Mouse (Mus musculus) CH12.LX (cell line): ENCODE measurements around the gene Cdk8. TPM values are rescaled to one million over a fixed set of nuclear protein-coding genes. Genes with fewer than 3 reads are reported as not detected.

ENCODE experiments used
- DNase-seq: peaks from one replicate; pipeline ENCODE4 v3.0.0-alpha.2; 2013; ENCODE audit errors: extremely low read depth
- H3K27ac ChIP-seq: 2 replicates; pipeline ENCODE4 v1.5.1; 2012; ENCODE audit warnings: low read depth, mild to moderate bottlenecking, control low read depth, moderate library complexity; ENCODE audit not compliant: insufficient read depth
- H3K27me3 ChIP-seq: replicated peaks from 2 replicates; pipeline ENCODE3; 2012; ENCODE audit warnings: inconsistent platforms
- H3K36me3 ChIP-seq, 2 experiments: replicated peaks in 1 of 2; 2 replicates each; pipeline versions ENCODE3 to v1.6.1; 2012; ENCODE audit warnings: inconsistent platforms in 1 of 2, low read length in 1 of 2, mild to moderate bottlenecking in 1 of 2, mixed read lengths in 1 of 2, moderate library complexity in 1 of 2; ENCODE audit not compliant: control insufficient read depth in 1 of 2, insufficient read depth in 1 of 2
- H3K4me1 ChIP-seq, 2 experiments: 2 replicates each; pipeline ENCODE4 v1.6.1; 2012; ENCODE audit warnings: inconsistent platforms in 1 of 2, moderate library complexity in 1 of 2; ENCODE audit not compliant: insufficient read depth in 2 of 2, control insufficient read depth in 1 of 2
- H3K4me2 ChIP-seq: 2 replicates; pipeline ENCODE4 v1.6.1; 2012; ENCODE audit warnings: low read depth, mild to moderate bottlenecking, control low read depth; ENCODE audit not compliant: poor library complexity, insufficient read depth, severe bottlenecking
- H3K4me3 ChIP-seq, 3 experiments: fragments of 150-350 bp in 1 of 3; sonication (generic) in 1 of 3; replicated peaks in 1 of 3; 2 replicates each; pipeline versions ENCODE3 to v1.5.1; 2011 to 2012; ENCODE audit warnings: low read depth in 2 of 3, low read length in 2 of 3, mild to moderate bottlenecking in 2 of 3, moderate library complexity in 2 of 3, control low read depth in 1 of 3, improper control_type of control experiment in 1 of 3, inconsistent platforms in 1 of 3, mixed read lengths in 1 of 3; ENCODE audit not compliant: poor library complexity in 1 of 3
- H3K79me2 ChIP-seq: replicated peaks from 2 replicates; pipeline ENCODE4 v1.6.1; 2012; ENCODE audit warnings: mild to moderate bottlenecking, moderate library complexity; ENCODE audit not compliant: control insufficient read depth, poor library complexity, insufficient read depth, severe bottlenecking; ENCODE audit errors: extremely low read depth
- H3K9ac ChIP-seq: 2 replicates; pipeline ENCODE4 v1.6.1; 2012; ENCODE audit warnings: low read depth, mild to moderate bottlenecking, control low read depth, moderate library complexity; ENCODE audit not compliant: insufficient read depth
- H3K9me3 ChIP-seq: replicated peaks from 2 replicates; pipeline ENCODE3; 2012; ENCODE audit warnings: low read length, inconsistent platforms, mixed read lengths
- CHD2 ChIP-seq: IDR thresholded peaks from 2 replicates; pipeline ENCODE4 v1.6.1; 2011; ENCODE audit warnings: low read length, improper control_type of control experiment
- CTCF ChIP-seq, 2 experiments: IDR thresholded peaks in 1 of 2; conservative IDR thresholded peaks in 1 of 2; 2 replicates each; pipeline ENCODE4 v1.5.1; 2011 to 2012; ENCODE audit warnings: low read depth in 2 of 2, low read length in 2 of 2, improper control_type of control experiment in 1 of 2, inconsistent platforms in 1 of 2, mild to moderate bottlenecking in 1 of 2, moderate library complexity in 1 of 2
- ELF1 ChIP-seq: IDR thresholded peaks from 2 replicates; pipeline ENCODE4 v1.6.1; 2014; ENCODE audit warnings: low read depth, mild to moderate bottlenecking, inconsistent platforms, low read length, improper control_type of control experiment
- EP300 ChIP-seq: IDR thresholded peaks from 2 replicates; pipeline ENCODE4 v1.6.1; 2011; ENCODE audit warnings: low read length, improper control_type of control experiment
- GABPA ChIP-seq: IDR thresholded peaks from 2 replicates; pipeline ENCODE4 v1.6.1; 2012; ENCODE audit warnings: low read depth, low read length, improper control_type of control experiment, inconsistent platforms; ENCODE audit not compliant: insufficient replicate concordance
- HCFC1 ChIP-seq: IDR thresholded peaks from 2 replicates; pipeline ENCODE4 v1.6.1; 2012; ENCODE audit warnings: low read depth, mild to moderate bottlenecking, inconsistent platforms, low read length, improper control_type of control experiment
- JUN ChIP-seq: IDR thresholded peaks from 2 replicates; pipeline ENCODE4 v1.6.1; 2011; ENCODE audit warnings: low read depth, mild to moderate bottlenecking, low read length, improper control_type of control experiment, moderate library complexity; ENCODE audit not compliant: insufficient read depth
- JUND ChIP-seq: conservative IDR thresholded peaks from 2 replicates; pipeline ENCODE4 v1.6.1; 2011; ENCODE audit warnings: low read depth, low read length, improper control_type of control experiment
- KAT2A ChIP-seq: IDR thresholded peaks from 2 replicates; pipeline ENCODE4 v1.6.1; 2012; ENCODE audit warnings: low read length, improper control_type of control experiment, inconsistent platforms; ENCODE audit not compliant: insufficient replicate concordance
- MAFK ChIP-seq: IDR thresholded peaks from 2 replicates; pipeline ENCODE4 v1.6.1; 2011; ENCODE audit warnings: low read length, improper control_type of control experiment; ENCODE audit not compliant: insufficient replicate concordance
- MAX ChIP-seq: IDR thresholded peaks from 2 replicates; pipeline ENCODE4 v1.6.1; 2011; ENCODE audit warnings: low read length, improper control_type of control experiment
- MAZ ChIP-seq: IDR thresholded peaks from 2 replicates; pipeline ENCODE4 v1.6.1; 2012; ENCODE audit warnings: low read depth, mild to moderate bottlenecking, inconsistent platforms, low read length, improper control_type of control experiment, moderate library complexity
- MXI1 ChIP-seq: IDR thresholded peaks from 2 replicates; pipeline ENCODE4 v1.6.1; 2011; ENCODE audit warnings: mild to moderate bottlenecking, low read depth, low read length, improper control_type of control experiment
- MYC ChIP-seq: IDR thresholded peaks from 2 replicates; pipeline ENCODE4 v1.6.1; 2011; ENCODE audit warnings: low read depth, mild to moderate bottlenecking, improper control_type of control experiment, low read length
- NRF1 ChIP-seq: IDR thresholded peaks from 2 replicates; pipeline ENCODE4 v1.6.1; 2014; ENCODE audit warnings: low read depth, mild to moderate bottlenecking, inconsistent platforms, low read length, improper control_type of control experiment, moderate library complexity
- PAX5 ChIP-seq: IDR thresholded peaks from 2 replicates; pipeline ENCODE4 v1.6.1; 2012; ENCODE audit warnings: low read length, inconsistent platforms, mixed read lengths
- POLR2AphosphoS2 ChIP-seq: IDR thresholded peaks from 2 replicates; pipeline ENCODE4 v1.6.1; 2011; ENCODE audit warnings: low read depth, low read length, improper control_type of control experiment
- SMC3 ChIP-seq: IDR thresholded peaks from 2 replicates; pipeline ENCODE4 v1.6.1; 2011; ENCODE audit warnings: low read depth, low read length, improper control_type of control experiment
- TBP ChIP-seq: conservative IDR thresholded peaks from 2 replicates; pipeline ENCODE4 v1.6.1; 2011; ENCODE audit warnings: low read depth, low read length, improper control_type of control experiment
- TCF12 ChIP-seq: IDR thresholded peaks from 2 replicates; pipeline ENCODE4 v1.6.1; 2014; ENCODE audit warnings: low read depth, mild to moderate bottlenecking, inconsistent platforms, low read length, improper control_type of control experiment
- USF1 ChIP-seq: IDR thresholded peaks from 2 replicates; pipeline ENCODE4 v1.6.1; 2014; ENCODE audit warnings: low read depth, mild to moderate bottlenecking, inconsistent platforms, low read length, improper control_type of control experiment
- USF2 ChIP-seq: conservative IDR thresholded peaks from 2 replicates; pipeline ENCODE4 v1.6.1; 2011; ENCODE audit warnings: low read depth, low read length, improper control_type of control experiment
- ZC3H11A ChIP-seq: IDR thresholded peaks from 2 replicates; pipeline ENCODE4 v1.6.1; 2012; ENCODE audit warnings: low read depth, mild to moderate bottlenecking, inconsistent platforms, low read length, improper control_type of control experiment
- ZKSCAN1 ChIP-seq: IDR thresholded peaks from 2 replicates; pipeline ENCODE4 v1.6.1; 2012; ENCODE audit warnings: low read depth, inconsistent platforms, low read length, improper control_type of control experiment, borderline replicate concordance
- ZMIZ1 ChIP-seq: IDR thresholded peaks from 2 replicates; pipeline ENCODE4 v1.6.1; 2012; ENCODE audit warnings: low read depth, mild to moderate bottlenecking, inconsistent platforms, low read length, improper control_type of control experiment
- dilution Hi-C: fragments of 300-500 bp; cut with MboI; formaldehyde crosslinking; loops from 2 replicates; pipeline ENCODE4 v1.14.3; 2020; ENCODE audit warnings: low sequenced_read_pairs; ENCODE audit not compliant: extremely low pct_unique_long_range_greater_than_20kb, extremely low pct_ligation_motif_present
- in situ Hi-C: fragments of 300-500 bp; cut with MboI; formaldehyde crosslinking; loops from 3 replicates; pipeline ENCODE4 v1.14.3; 2019; ENCODE audit warnings: low sequenced_read_pairs, low pct_ligation_motif_present, low pct_unique_long_range_greater_than_20kb, mixed read lengths
- polyA plus RNA-seq: library from polyadenylated mRNA; unstranded; fragments of >175 nt; gene quantifications from 2 replicates; pipeline ENCODE4 v1.2.1, GENCODE M21; 2012; ENCODE audit warnings: low read depth; ENCODE audit not compliant: insufficient read length
- total RNA-seq, 2 experiments: library from RNA; depleted of rRNA; stranded (reverse); fragments of 300-350 nt in 1 of 2; fragments of >200 nt in 1 of 2; gene quantifications; 2 replicates each; pipeline ENCODE4 v1.2.3; 2012 to 2014

Gene Cdk8
- total and polyA plus RNA-seq, 3 experiments: 52.6 to 99.1 (median 69.9) TPM

- H3K27ac ChIP-seq: no peak overlapping the region
- in situ Hi-C loops (no loop called here), dilution Hi-C loops (no loop called here)
- no peak overlapping the region for H3K9ac ChIP-seq
- H3K4me3 ChIP-seq: no peak overlapping the region
- H3K36me3 ChIP-seq: peaks cover 25 to 77% of the 10 kb centered on the region in 2 experiments
- H3K4me2 ChIP-seq: no peak overlapping the region
- TF ChIP-seq MAZ (no peak), POLR2AphosphoS2 (no peak), ELF1 (no peak), USF1 (no peak), TBP (no peak), PAX5 (no peak), NRF1 (no peak), MYC (no peak), MAFK (no peak), CHD2 (no peak), HCFC1 (no peak), SMC3 (no peak), KAT2A (no peak), MXI1 (no peak), TCF12 (no peak)
- no peaks in the 10 kb centered on the region for H3K79me2 ChIP-seq
- DNase-seq: no peak
- peaks cover 10 to 22% of the 10 kb centered on the region in 2 experiments for H3K4me1 ChIP-seq
- no peaks in the 10 kb centered on the region for H3K9me3 ChIP-seq
- H3K27me3 ChIP-seq: no peaks in the 10 kb centered on the region
These were observed 63.8 kb downstream of the Cdk8 start for GRCm38 (mm10) chr5:146294834-146295233.

GRCm38 (mm10) chr5:146298807-146299519 lies 67.9 kb downstream of the Cdk8 start:
- no peak overlapping the region for H3K9ac ChIP-seq
- H3K4me2 ChIP-seq: 0 out of 2 replicates have a peak overlapping the region, but pooled peaks have one; percentile 23
- peak; percentile 71 for DNase-seq
- peak overlapping the region; percentile 54; the same call in 1 of the 2 replicates for H3K27ac ChIP-seq
- H3K79me2 ChIP-seq: no peaks in the 10 kb centered on the region
- in situ Hi-C loops: no loop called here
- H3K4me1 ChIP-seq: peaks cover 13 to 35% of the 10 kb centered on the region in 2 experiments
- no peaks in the 10 kb centered on the region for H3K27me3 ChIP-seq
- dilution Hi-C loops: no loop called here
- TF ChIP-seq JUND: no peak
- no peak for TF ChIP-seq MAX
- TF ChIP-seq CTCF (conservative IDR thresholded peaks at IDR 0.05 in 1 of 2, IDR thresholded peaks at IDR 0.05 in 1 of 2; ENCODE audit: low read depth in 2 of 2, low read length in 2 of 2): no peak
- no peak for TF ChIP-seq ZKSCAN1
- TF ChIP-seq MXI1: no peak
- no peak for TF ChIP-seq MAZ
- no peak for TF ChIP-seq POLR2AphosphoS2
- no peak for TF ChIP-seq EP300
- no peak for TF ChIP-seq MAFK
- no peak for TF ChIP-seq GABPA
- TF ChIP-seq ZMIZ1: no peak
- TF ChIP-seq ZC3H11A: no peak
- TF ChIP-seq NRF1: no peak
- no peak for TF ChIP-seq JUN
- TF ChIP-seq USF2: no peak
- no peak for TF ChIP-seq MYC
- peaks cover 30 to 80% of the 10 kb centered on the region in 2 experiments for H3K36me3 ChIP-seq
- H3K4me3 ChIP-seq: no peak overlapping the region
- H3K9me3 ChIP-seq: no peaks in the 10 kb centered on the region
